Mouse (Mus musculus) G1E (cell line): ENCODE measurements around the gene Abat. TPM values are rescaled to one million over a fixed set of nuclear protein-coding genes. Genes with fewer than 3 reads are reported as not detected.

Experiments
- ATAC-seq: 2 replicates; pipeline ENCODE4 v1.8.0; 2016; ENCODE audit warnings: mild to moderate bottlenecking; ENCODE audit not compliant: insufficient number of reproducible peaks, poor library complexity, low FRiP score, severe bottlenecking; ENCODE audit errors: extremely low read depth
- DNase-seq: peaks from one replicate; pipeline ENCODE4 v3.0.0; 2012; ENCODE audit warnings: low spot score
- H3K27me3 ChIP-seq: 2 replicates; pipeline ENCODE4 v1.6.1; 2012; ENCODE audit warnings: mild to moderate bottlenecking, low read length, inconsistent platforms; ENCODE audit not compliant: insufficient read depth
- H3K36me3 ChIP-seq: replicated peaks from 2 replicates; pipeline ENCODE3; 2012; ENCODE audit warnings: mild to moderate bottlenecking, inconsistent platforms
- H3K4me1 ChIP-seq: 2 replicates; pipeline ENCODE4 v1.6.1; 2012; ENCODE audit warnings: low read depth, low read length, inconsistent platforms, mixed read lengths; ENCODE audit not compliant: insufficient read depth
- H3K4me3 ChIP-seq: 2 replicates; pipeline ENCODE4 v1.5.1; 2012; ENCODE audit warnings: low read depth, mild to moderate bottlenecking, inconsistent platforms, low read length, moderate library complexity, mixed read lengths
- H3K9me3 ChIP-seq: replicated peaks from 2 replicates; pipeline ENCODE4 v1.6.1; 2012; ENCODE audit warnings: inconsistent platforms
- CTCF ChIP-seq: IDR thresholded peaks from 2 replicates; pipeline ENCODE4 v1.5.1; 2012; ENCODE audit warnings: low read depth, low read length, inconsistent platforms, mixed read lengths
- GATA1 ChIP-seq: IDR thresholded peaks from 2 replicates; pipeline ENCODE4 v1.6.1; 2012; ENCODE audit warnings: borderline replicate concordance, low read length, inconsistent platforms, mixed read lengths
- GATA2 ChIP-seq: IDR thresholded peaks from 2 replicates; pipeline ENCODE4 v1.6.1; 2012; ENCODE audit warnings: low read depth, low read length, inconsistent platforms, borderline replicate concordance
- POLR2AphosphoS5 ChIP-seq: IDR thresholded peaks from 2 replicates; pipeline ENCODE4 v1.6.1; 2012; ENCODE audit warnings: low read depth, low read length, inconsistent platforms; ENCODE audit not compliant: insufficient replicate concordance
- TAL1 ChIP-seq: conservative IDR thresholded peaks from 2 replicates; pipeline ENCODE4 v1.6.1; 2012; ENCODE audit warnings: low read depth, low read length, inconsistent platforms, mixed read lengths
- polyA plus RNA-seq: library from polyadenylated mRNA; stranded (reverse); fragments of >175 nt; gene quantifications from 2 replicates; pipeline ENCODE4 v1.2.3, GENCODE M21; 2012
- total RNA-seq, 2 experiments: library from RNA; stranded (forward) in 1 of 2; stranded (reverse) in 1 of 2; fragments of 200-1000 nt in 1 of 2; fragments of >200 nt in 1 of 2; fragmentation: Nextera tagmentation in 1 of 2; gene quantifications; 2 replicates each; pipeline ENCODE4 v1.2.3; 2014 to 2017

Gene Abat
- total and polyA plus RNA-seq, 3 experiments: 0.11 TPM; not detected in 2

DNA sequence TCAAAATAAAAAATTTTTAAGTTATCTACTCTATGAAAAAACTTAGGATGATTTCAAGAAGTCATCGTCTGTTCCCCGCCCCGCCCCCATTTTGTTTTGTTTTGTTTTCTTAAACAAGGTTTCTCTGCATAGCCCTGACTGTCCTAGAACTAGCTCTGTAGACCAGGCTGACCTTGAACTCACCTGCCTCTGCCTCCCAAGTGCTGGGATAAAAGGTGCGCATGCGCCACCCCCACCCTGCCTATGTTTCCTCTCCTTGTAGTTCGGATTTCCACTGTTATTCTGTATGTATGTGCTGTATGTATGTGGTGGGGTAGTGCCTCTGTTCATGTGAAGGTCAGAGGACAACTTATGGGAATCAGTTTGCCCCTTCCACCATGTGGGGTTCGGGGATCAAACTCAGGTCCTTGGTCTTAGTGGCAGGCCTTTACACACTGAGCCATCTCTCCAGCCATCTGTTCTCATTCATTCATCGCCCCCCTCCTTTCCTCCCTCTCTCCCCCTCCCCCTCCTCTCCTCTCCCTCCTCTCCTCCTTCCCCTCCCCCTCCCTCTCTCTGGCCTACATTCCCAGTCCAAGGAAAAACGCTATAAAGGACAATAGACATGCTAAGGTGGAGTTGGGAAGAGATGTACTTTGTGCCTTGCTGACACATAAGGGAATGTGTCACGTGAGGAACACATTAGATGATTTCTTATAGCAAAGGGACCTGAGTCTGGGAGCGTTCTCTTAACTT lies 21.4 kb downstream of the Abat start:
- no peaks in the 10 kb centered on the region for H3K27me3 ChIP-seq
- no peaks in the 10 kb centered on the region for H3K4me1 ChIP-seq
- TF ChIP-seq TAL1 (no peak), GATA2 (no peak), POLR2AphosphoS5 (no peak), CTCF (no peak), GATA1 (no peak)
- H3K36me3 ChIP-seq: no peaks in the 10 kb centered on the region
- ATAC-seq: no peak
- no peak for DNase-seq
- H3K9me3 ChIP-seq: no peaks in the 10 kb centered on the region
- H3K4me3 ChIP-seq: no peak overlapping the region

GRCm38 (mm10) chr16:8535411-8535810 lies 22.2 kb downstream of the Abat start:
- Histone ChIP-seq H3K36me3 (no peaks in the 10 kb centered on the region), H3K9me3 (no peaks in the 10 kb centered on the region), H3K27me3 (no peaks in the 10 kb centered on the region), H3K4me1 (no peaks in the 10 kb centered on the region), H3K4me3 (no peak overlapping the region)
- TF ChIP-seq CTCF: no peak
- no peak for TF ChIP-seq GATA2
- TF ChIP-seq POLR2AphosphoS5: no peak
- no peak for TF ChIP-seq TAL1
- TF ChIP-seq GATA1: no peak
- ATAC-seq (no peak), DNase-seq (no peak)

DNA sequence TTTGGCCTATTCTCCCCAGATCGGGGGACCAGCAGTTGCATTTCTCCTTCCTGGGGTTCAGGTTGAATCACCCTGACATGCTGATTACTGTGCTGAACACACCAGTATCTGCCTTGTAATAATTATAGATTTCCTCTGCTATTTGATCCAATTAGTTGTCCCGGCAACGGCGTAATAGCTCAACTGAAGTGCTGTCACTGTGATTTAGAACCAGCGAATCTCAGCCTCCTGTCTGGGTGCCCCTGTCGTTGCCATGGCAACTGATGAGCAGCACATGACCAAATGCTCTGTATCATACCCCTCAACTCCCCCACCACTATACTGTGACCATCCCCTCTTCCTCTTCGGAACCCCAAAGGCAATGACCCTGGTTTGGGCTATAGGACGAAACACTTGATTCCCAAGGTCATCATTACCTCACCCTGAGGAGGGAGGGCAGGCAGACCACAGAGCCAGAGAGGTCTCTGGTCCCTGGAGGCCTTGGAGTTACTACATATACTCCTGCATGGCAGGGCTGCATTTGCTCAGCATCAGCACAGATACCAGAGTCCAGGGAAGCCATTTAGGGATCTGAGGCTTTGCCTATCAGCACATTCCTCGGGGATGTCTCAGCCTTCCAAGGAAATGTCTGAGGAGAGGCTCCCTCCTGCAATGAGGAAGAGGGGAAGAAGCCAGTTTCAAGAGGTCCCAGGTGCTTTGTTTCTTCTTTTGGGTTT lies 26.1 kb downstream of the Abat start:
- Histone ChIP-seq H3K36me3 (no peaks in the 10 kb centered on the region), H3K9me3 (no peaks in the 10 kb centered on the region), H3K4me1 (no peaks in the 10 kb centered on the region), H3K27me3 (peaks cover 3% of the 10 kb centered on the region; the same call in 1 of the 2 replicates), H3K4me3 (no peak overlapping the region)
- ATAC-seq (no peak), DNase-seq (no peak)
- TF ChIP-seq POLR2AphosphoS5: no peak
- TF ChIP-seq GATA1: no peak
- no peak for TF ChIP-seq CTCF
- no peak for TF ChIP-seq GATA2
- TF ChIP-seq TAL1: no peak

- ATAC-seq (no peak), DNase-seq (no peak)
- TF ChIP-seq CTCF: no peak
- TF ChIP-seq POLR2AphosphoS5: no peak
- no peak for TF ChIP-seq GATA2
- no peak for TF ChIP-seq TAL1
- no peak for TF ChIP-seq GATA1
- Histone ChIP-seq H3K9me3 (no peaks in the 10 kb centered on the region), H3K27me3 (peaks cover 3% of the 10 kb centered on the region; the same call in 1 of the 2 replicates), H3K36me3 (no peaks in the 10 kb centered on the region), H3K4me3 (no peak overlapping the region), H3K4me1 (no peaks in the 10 kb centered on the region)
These were observed 27.7 kb downstream of the Abat start for GRCm38 (mm10) chr16:8540859-8541314.

DNA sequence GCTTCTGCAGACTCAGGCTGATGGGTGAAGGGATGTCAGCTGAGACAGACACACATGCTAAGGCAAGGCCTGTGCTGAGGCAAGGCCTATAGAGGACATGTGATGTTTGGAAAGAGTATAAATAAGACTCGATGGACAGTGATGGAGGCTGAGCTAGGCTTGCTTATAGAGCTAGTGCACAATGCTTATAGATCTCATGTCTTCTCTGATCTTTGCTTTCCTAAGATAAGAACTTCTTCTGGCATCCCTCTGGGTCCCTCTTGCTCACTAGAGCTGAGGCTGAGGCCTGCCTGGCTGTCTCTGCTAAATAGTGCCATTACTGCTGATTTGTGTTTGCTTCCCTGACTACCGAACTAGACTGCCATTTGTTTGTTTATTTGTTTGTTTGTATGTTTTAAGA lies 34.6 kb downstream of the Abat start:
- no peak for DNase-seq
- H3K4me3 ChIP-seq: no peak overlapping the region
- TF ChIP-seq GATA2 (no peak), CTCF (no peak)
- H3K4me1 ChIP-seq: 0 out of 2 replicates have a peak, but pooled peaks cover 2% of the 10 kb centered on the region
- H3K27me3 ChIP-seq: no peaks in the 10 kb centered on the region
- no peaks in the 10 kb centered on the region for H3K9me3 ChIP-seq
- no peaks in the 10 kb centered on the region for H3K36me3 ChIP-seq
- ATAC-seq: no peak

DNA sequence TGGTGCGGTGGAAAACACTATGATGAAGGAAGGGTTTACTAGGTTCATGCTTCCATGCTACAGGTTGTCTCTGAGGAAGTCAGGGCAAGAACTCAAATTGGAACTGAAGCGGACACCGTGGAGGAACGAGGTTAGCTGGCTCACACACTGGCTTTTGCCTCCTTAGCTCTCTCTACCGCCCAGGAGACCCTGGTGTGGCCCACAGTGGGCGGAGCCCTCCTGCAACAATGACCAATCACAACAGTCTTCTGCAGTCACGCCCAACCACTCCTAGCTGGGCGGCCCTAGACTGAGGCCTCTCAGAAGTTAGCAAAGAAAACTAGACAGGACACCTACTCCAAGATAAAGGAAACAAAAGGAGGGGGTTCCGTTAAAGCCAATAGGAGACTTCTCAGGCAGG lies 36.3 kb downstream of the Abat start:
- peak; percentile 28; the same call in 1 of the 2 replicates for ATAC-seq
- H3K9me3 ChIP-seq: no peaks in the 10 kb centered on the region
- H3K27me3 ChIP-seq: peaks cover 4% of the 10 kb centered on the region; the same call in 1 of the 2 replicates
- 0 out of 2 replicates have a peak, but pooled peaks cover 2% of the 10 kb centered on the region for H3K4me1 ChIP-seq
- TF ChIP-seq GATA2 (no peak), TAL1 (no peak), CTCF (no peak), GATA1 (no peak), POLR2AphosphoS5 (no peak)
- no peaks in the 10 kb centered on the region for H3K36me3 ChIP-seq
- no peak overlapping the region for H3K4me3 ChIP-seq
- no peak for DNase-seq
